Mouse (Mus musculus) lung, postnatal 10 days (tissue): ENCODE results near the gene Gmppa.

Experiments used
- DNase-seq: peaks from one replicate; pipeline ENCODE4 v3.0.0; 2021

The Gmppa gene

DNA sequence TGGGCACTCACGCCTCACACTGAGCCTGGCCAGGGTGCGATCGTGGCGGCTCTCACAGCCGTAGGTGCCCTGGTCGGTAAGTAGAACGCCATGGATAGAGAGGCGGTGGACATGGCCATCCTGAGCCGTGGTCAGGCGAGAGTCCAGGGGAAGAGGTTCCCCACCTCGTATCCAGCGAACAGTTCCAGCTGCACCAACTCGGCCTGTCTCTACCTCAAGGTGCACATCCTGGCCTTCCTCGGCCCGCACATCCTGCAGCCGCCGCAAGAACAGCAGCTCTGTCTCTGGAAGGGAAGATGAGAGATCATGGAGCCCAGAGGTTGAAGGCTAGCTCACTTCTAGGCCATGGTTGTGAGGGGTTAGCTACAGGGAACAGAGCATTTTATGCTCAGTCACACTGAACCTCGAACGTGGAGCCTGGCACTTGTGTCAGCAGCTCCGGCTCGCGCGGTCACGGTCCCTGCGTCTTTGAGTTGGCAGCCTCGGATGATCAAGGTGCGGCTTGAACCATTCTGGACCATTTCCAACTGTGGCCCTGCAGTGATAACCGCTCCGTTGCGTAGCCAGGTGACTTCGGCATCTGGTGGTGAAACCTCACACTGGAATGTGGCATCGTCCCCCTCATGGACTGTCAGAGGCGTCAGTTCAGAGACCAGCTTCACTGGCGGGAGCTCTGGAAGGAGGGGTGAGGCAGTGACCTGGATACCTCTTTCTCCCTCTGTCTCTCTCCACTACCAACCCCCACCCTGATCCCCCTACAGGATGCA is 55.2 kb downstream of the Gmppa start:
- DNase-seq = no peak

DNA sequence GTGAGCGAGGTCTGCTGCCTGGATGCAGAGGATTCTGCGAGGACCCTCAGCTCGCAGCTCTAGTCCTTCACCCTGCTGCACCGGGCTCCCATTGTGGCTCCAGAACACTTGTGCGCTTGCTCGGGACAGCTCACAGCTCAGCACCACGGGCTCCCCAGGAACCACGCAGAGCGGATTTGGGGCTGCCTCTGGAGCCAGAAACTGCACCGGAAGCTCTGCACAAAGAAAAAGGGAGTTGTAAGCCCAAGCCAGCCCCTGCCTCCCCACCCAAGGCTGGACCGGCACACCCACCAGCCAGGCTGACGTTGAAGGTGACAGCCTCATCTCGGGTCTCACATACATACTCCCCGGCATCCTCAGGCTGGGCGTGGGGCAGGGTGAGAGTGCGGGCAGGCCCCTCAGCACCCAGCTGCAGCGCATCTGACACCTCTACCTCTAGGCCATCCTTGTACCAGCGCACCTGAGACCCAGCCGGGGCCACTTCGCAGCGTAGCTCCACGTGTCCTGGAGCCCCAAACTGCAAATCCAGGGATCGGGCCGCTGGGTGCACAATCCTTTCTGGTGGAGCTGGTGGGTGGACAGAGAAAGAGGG is 56.9 kb downstream of the Gmppa start:
- DNase-seq = no peak
